Mouse (Mus musculus) myocyte (in vitro differentiated cells): Measurements from ENCODE around the gene Abhd15.

Experiments used
- CEBPB ChIP-seq: IDR thresholded peaks from 2 replicates; pipeline ENCODE4 v1.6.1; 2011; ENCODE audit warnings: mild to moderate bottlenecking, moderate library complexity; ENCODE audit not compliant: poor library complexity, insufficient read depth, severe bottlenecking
- E2F4 ChIP-seq: IDR thresholded peaks from one replicate; pipeline ENCODE4 v1.6.1; 2011; ENCODE audit warnings: mild to moderate bottlenecking, control low read depth, moderate library complexity; ENCODE audit not compliant: insufficient read depth
- MAX ChIP-seq: IDR thresholded peaks from one replicate; pipeline ENCODE4 v1.6.1; 2011; ENCODE audit warnings: low read depth, mild to moderate bottlenecking, control low read depth
- POLR2A ChIP-seq: IDR thresholded peaks from one replicate; pipeline ENCODE4 v1.6.1; 2011; ENCODE audit warnings: low read depth, mild to moderate bottlenecking, control low read depth, moderate library complexity; ENCODE audit not compliant: insufficient read length
- POLR2AphosphoS2 ChIP-seq: IDR thresholded peaks from one replicate; pipeline ENCODE4 v1.6.1; 2011; ENCODE audit warnings: low read depth, control low read depth; ENCODE audit not compliant: insufficient read length
- SRF ChIP-seq: IDR thresholded peaks from one replicate; pipeline ENCODE4 v1.6.1; 2011; ENCODE audit warnings: low read depth; ENCODE audit not compliant: control insufficient read depth, insufficient read length
- TCF12 ChIP-seq: IDR thresholded peaks from one replicate; pipeline ENCODE4 v1.6.1; 2011; ENCODE audit warnings: mild to moderate bottlenecking, control low read depth; ENCODE audit not compliant: poor library complexity, insufficient read depth, severe bottlenecking
- USF1 ChIP-seq: IDR thresholded peaks from one replicate; pipeline ENCODE4 v1.6.1; 2011; ENCODE audit warnings: low read depth, mild to moderate bottlenecking, control low read depth, moderate library complexity

- TF ChIP-seq USF1 (no peak), TCF12 (no peak), POLR2A (no peak), E2F4 (no peak), SRF (no peak), POLR2AphosphoS2 (no peak), CEBPB (no peak), MAX (no peak)
These were observed 565 bp upstream of the Abhd15 start for GRCm38 (mm10) chr11:77514281-77514831.
